Comparison of ENCODE assay signal across 24 mouse cellular contexts in the genomic region with DNA sequence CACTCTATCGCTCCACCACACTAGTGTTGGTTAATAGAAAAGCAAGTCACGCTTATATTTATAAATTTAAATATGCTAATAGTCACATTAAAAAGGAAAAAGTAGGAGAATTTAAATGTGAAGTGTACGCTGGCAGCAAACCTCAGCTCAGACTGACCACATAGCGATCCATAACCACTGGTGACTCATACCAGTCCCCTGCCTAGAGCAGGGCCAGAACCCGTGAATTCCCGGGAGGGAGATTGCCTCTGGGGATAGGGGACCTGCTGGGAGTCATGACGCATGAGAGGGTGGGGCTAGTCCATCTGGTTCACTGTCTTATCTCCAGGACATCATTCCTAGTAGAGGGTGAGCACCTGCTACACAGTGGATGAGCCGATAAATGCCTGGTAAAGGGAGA. TPM values are rescaled to one million over a fixed set of nuclear protein-coding genes. Genes with fewer than 3 reads are reported as not detected.
DNase-seq lines count a peak whose midpoint lies in the region; ATAC-seq and TF ChIP-seq lines count a peak whose summit lies in the region.
"Had no signal": no experiment of that assay in that cellular context is flagged by ENCODE, and none has a peak within 500 bp of the region (broad histone marks: within the 10 kb centered on the region; RNA-seq: fewer than 3 reads in every experiment).

No protein-coding gene starts in this region.

- peak; percentile 66 for TF ChIP-seq EP300 in CH12.LX (IDR thresholded peaks at IDR 0.05; ENCODE audit: low read length)

- H3K27ac ChIP-seq in CH12.LX (ENCODE audit: insufficient read depth, low read depth): no peak overlapping the region
- H3K27ac ChIP-seq: embryonic facial prominence, embryonic 12.5 days; forebrain, embryonic 13.5 days; forebrain, embryonic 15.5 days had no signal

- H3K79me2 ChIP-seq in CH12.LX (replicated peaks; ENCODE audit: control insufficient read depth, extremely low read depth, insufficient read depth, poor library complexity, severe bottlenecking): no peaks in the 10 kb centered on the region

- H3K4me2 ChIP-seq in CH12.LX (ENCODE audit: insufficient read depth, low read depth, poor library complexity, severe bottlenecking): no peak overlapping the region
- H3K4me2 ChIP-seq: embryonic facial prominence, embryonic 12.5 days; forebrain, embryonic 13.5 days; forebrain, embryonic 15.5 days had no signal

- no peak for TF ChIP-seq POLR2A in CH12.LX (IDR thresholded peaks at IDR 0.05; ENCODE audit: low read depth, low read length)

- TF ChIP-seq CTCF in CH12.LX (conservative IDR thresholded peaks at IDR 0.05 in 1 of 2, IDR thresholded peaks at IDR 0.05 in 1 of 2; ENCODE audit: low read depth in 2 of 2, low read length in 2 of 2): no peak

- in situ Hi-C loops in CH12.LX (cut with MboI; ENCODE audit: low pct_ligation_motif_present, low pct_unique_long_range_greater_than_20kb, low sequenced_read_pairs): no loop called here

- no peak overlapping the region for H3K9ac ChIP-seq in CH12.LX (ENCODE audit: insufficient read depth, low read depth)
- H3K9ac ChIP-seq: embryonic facial prominence, embryonic 12.5 days; forebrain, embryonic 13.5 days; forebrain, embryonic 15.5 days; forebrain, postnatal 0 days had no signal

- H3K36me3 ChIP-seq in CH12.LX (replicated peaks in 1 of 2; ENCODE audit: control insufficient read depth in 1 of 2, insufficient read depth in 1 of 2, low read length in 1 of 2): no peaks in the 10 kb centered on the region
- H3K36me3 ChIP-seq: embryonic facial prominence, embryonic 12.5 days; forebrain, embryonic 15.5 days; G1E had no signal

- ATAC-seq in granulocyte monocyte progenitor cell, adult 5-6 weeks (replicated peaks; ENCODE audit: poor library complexity, severe bottlenecking): no peak
- ATAC-seq: forebrain, embryonic 13.5 days; forebrain, embryonic 15.5 days; forebrain, postnatal 0 days had no signal

- H3K9me3 ChIP-seq in CH12.LX (replicated peaks; ENCODE audit: low read length): no peaks in the 10 kb centered on the region
- H3K9me3 ChIP-seq: embryonic facial prominence, embryonic 12.5 days; forebrain, embryonic 13.5 days; forebrain, embryonic 15.5 days had no signal

- peak; percentile 68 for DNase-seq in heart, adult 11 months
- DNase-seq in heart, adult 9 months (ENCODE audit: low spot score in 2 of 2): no peak
- DNase-seq in CH12.LX (ENCODE audit: extremely low read depth): peak; percentile 57
- peak; percentile 30 for DNase-seq in Muller cell, postnatal 12 days (ENCODE audit: inconsistent ontology term)
- DNase-seq in urinary bladder, postnatal 10 days (ENCODE audit: low spot score): no peak
- DNase-seq: adrenal gland, adult 2 months; adrenal gland, postnatal 10 days; adrenal gland, postnatal 25 days; cerebellum, adult 11 months; cerebellum, adult 18-20 months; cerebellum, adult 8-10 months; cerebellum, adult 9-11 months; cerebellum, postnatal 14 days; cerebellum, postnatal 36 days; embryo, embryonic 11 days; forebrain, postnatal 0 days had no signal

- H3K4me3 ChIP-seq in CH12.LX (replicated peaks in 1 of 3; ENCODE audit: low read depth in 2 of 3, low read length in 2 of 3, poor library complexity in 1 of 3): no peak overlapping the region
- H3K4me3 ChIP-seq: embryonic facial prominence, embryonic 12.5 days; forebrain, embryonic 13.5 days; forebrain, embryonic 15.5 days had no signal

- dilution Hi-C loops in CH12.LX (cut with MboI; ENCODE audit: extremely low pct_ligation_motif_present, extremely low pct_unique_long_range_greater_than_20kb, low sequenced_read_pairs): no loop called here

- H3K27me3 ChIP-seq in CH12.LX (replicated peaks): no peaks in the 10 kb centered on the region
- H3K27me3 ChIP-seq: forebrain, embryonic 15.5 days had no signal

- H3K4me1 ChIP-seq in CH12.LX (ENCODE audit: control insufficient read depth in 1 of 2, insufficient read depth in 2 of 2): peaks cover 5 to 7% of the 10 kb centered on the region in 2 experiments

- TF ChIP-seq RAD21 in CH12.LX (IDR thresholded peaks at IDR 0.05; ENCODE audit: low read depth, low read length): no peak

TF ChIP-seq in CH12.LX, 34 proteins besides CTCF, POLR2A, EP300 and RAD21:
- TF ChIP-seq BHLHE40 (IDR thresholded peaks at IDR 0.05; ENCODE audit: low read depth, low read length) (peak; percentile 35; the same call in 1 of the 2 replicates), MAFK (IDR thresholded peaks at IDR 0.05; ENCODE audit: insufficient replicate concordance, low read length) (0 out of 2 replicates have a peak, but pooled peaks have one; percentile 44), JUN (IDR thresholded peaks at IDR 0.05; ENCODE audit: insufficient read depth, low read depth, low read length) (0 out of 2 replicates have a peak, but pooled peaks have one; percentile 21), TBP (conservative IDR thresholded peaks at IDR 0.05; ENCODE audit: low read depth, low read length) (no peak), IRF4 (IDR thresholded peaks at IDR 0.05; ENCODE audit: low read depth, low read length) (peak; percentile 61), RCOR1 (conservative IDR thresholded peaks at IDR 0.05; ENCODE audit: low read depth, low read length) (0 out of 2 replicates have a peak, but pooled peaks have one; percentile 35), UBTF (IDR thresholded peaks at IDR 0.05; ENCODE audit: low read depth, low read length) (no peak)

RNA-seq across cellular contexts. Expression of a gene that starts 1.6 kb away (rescaled TPM):
- not detected in 2 replicates for total RNA-seq in CH12.LX (2012; rRNA removed)
- total RNA-seq in CH12.LX (2014; rRNA removed): not detected in 2 replicates
- not detected in 2 replicates for polyA plus RNA-seq in CH12.LX (2012; ENCODE audit: insufficient read length, low read depth)
- total RNA-seq in granulocyte monocyte progenitor cell, adult 5-6 weeks (2014; fragmentation: Nextera tagmentation): not detected in 2 replicates
- total RNA-seq in granulocyte monocyte progenitor cell, adult 5-6 weeks (2017): not detected in 2 replicates
- total RNA-seq: common myeloid progenitor, adult 5-6 weeks; forebrain, postnatal 0 days had no signal
- polyA plus RNA-seq: adrenal gland, adult 2 months; brain, embryonic 14.5 days; forebrain, embryonic 11.5 days; forebrain, embryonic 13.5 days; forebrain, embryonic 15.5 days; G1E had no signal

Comparison
In these comparisons a context has a peak if more than half of its experiments do, and no peak if none do; other contexts are left out.
1. DNase-seq: peak in heart, adult 11 months (single experiment), CH12.LX (single experiment) and Muller cell, postnatal 12 days (single experiment); none in heart, adult 9 months (0 of 2) and urinary bladder, postnatal 10 days (single experiment).